Mouse (Mus musculus) C2C12 (cell line): ENCODE data around the gene Nup107.

ENCODE experiments used
- CEBPB ChIP-seq: IDR thresholded peaks from one replicate; pipeline ENCODE4 v1.6.1; 2011; ENCODE audit warnings: low read depth, mild to moderate bottlenecking, control low read depth, moderate library complexity
- CTCF ChIP-seq: IDR thresholded peaks from one replicate; pipeline ENCODE4 v1.5.1; 2011; ENCODE audit not compliant: control insufficient read depth, insufficient read depth, insufficient read length
- FOSL1 ChIP-seq: IDR thresholded peaks from one replicate; pipeline ENCODE4 v1.8.0; 2011; ENCODE audit warnings: mild to moderate bottlenecking, low read length; ENCODE audit not compliant: poor library complexity, insufficient read depth, severe bottlenecking
- MAX ChIP-seq: IDR thresholded peaks from one replicate; pipeline ENCODE4 v1.6.1; 2011; ENCODE audit warnings: mild to moderate bottlenecking, control low read depth
- MYOD1 ChIP-seq: IDR thresholded peaks from one replicate; pipeline ENCODE4 v1.6.1; 2011; ENCODE audit warnings: low read depth; ENCODE audit not compliant: control insufficient read depth, insufficient read length
- MYOG ChIP-seq: IDR thresholded peaks from one replicate; pipeline ENCODE4 v1.6.1; 2011; ENCODE audit not compliant: control insufficient read depth, insufficient read length; ENCODE audit errors: extremely low read depth
- USF1 ChIP-seq: IDR thresholded peaks from one replicate; pipeline ENCODE4 v1.6.1; 2011; ENCODE audit warnings: low read depth, mild to moderate bottlenecking, control low read depth, moderate library complexity

DNA sequence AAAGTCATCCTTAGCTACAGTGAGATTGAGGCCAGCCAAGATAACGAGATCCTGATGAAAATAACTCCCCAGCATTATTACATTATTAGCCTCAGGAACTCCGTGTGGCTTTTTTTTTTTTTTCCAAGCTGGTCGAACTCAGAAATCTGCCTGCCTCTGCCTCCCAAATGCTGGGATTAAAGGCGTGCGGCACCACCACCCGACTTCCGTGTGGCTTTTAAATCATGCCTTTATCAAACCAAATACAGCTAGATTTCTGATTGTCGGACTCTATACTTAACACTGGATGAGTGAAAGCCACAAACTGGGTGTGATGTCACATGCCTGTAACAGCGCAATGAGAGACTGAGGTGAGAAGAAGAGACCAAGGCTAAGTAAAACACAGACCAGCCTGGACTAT, 79.6 kb downstream of the Nup107 start:
- TF ChIP-seq CTCF (no peak), CEBPB (no peak), MAX (no peak), USF1 (no peak), MYOG (no peak), MYOD1 (no peak), FOSL1 (no peak)
